Mouse (Mus musculus): ENCODE data around the gene Slc51a. TPM values are rescaled to one million over a fixed set of nuclear protein-coding genes. Genes with fewer than 3 reads are reported as not detected.

The Slc51a gene
- polyA plus RNA-seq, 1 experiment: 0.14 TPM

DNA sequence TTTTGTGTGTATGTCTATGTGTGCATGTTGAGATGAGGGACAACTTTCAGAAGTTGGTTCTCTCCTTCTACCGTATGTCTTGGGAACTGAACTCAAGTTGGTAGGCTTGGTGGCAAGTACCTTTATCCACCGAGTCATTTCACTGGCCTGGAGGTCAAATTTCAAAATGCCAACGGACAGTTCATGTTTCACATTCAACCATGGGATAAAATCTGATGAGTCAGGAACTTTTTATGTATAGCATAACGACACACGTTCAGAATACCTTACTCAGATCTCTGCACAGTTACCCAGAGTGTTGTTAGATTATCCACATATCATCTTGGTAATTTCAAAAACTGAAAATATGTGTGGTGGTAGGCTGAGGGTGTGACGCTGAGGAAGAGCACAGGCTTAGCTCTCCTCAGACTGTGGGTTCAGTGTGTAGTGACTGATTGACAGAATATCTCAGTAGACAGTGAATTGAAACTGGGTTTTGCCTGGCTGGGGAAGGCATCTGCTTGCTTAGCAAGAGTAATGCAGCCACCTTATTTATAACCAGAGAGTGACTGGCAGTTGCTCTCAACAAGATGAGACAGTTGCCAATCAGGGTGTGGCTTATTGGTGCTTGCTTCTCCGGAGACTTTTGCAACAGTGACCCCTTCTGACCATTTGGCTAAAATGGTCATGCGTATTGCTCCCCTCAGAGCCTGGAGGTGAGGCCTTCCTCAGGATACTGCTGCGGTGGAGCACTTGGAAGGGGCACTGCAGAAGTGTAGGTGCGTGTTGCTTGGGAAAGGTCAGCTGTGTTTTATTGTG, 29.9 kb downstream of the Slc51a start:
- peaks cover 7% of the 10 kb centered on the region for H3K36me3 ChIP-seq (ENCODE audit: control insufficient read depth, insufficient read depth)
- H3K27me3 ChIP-seq (ENCODE audit: control insufficient read depth, insufficient read depth, insufficient read length): no peaks in the 10 kb centered on the region
- H3K79me3 ChIP-seq (ENCODE audit: low read depth): no peaks in the 10 kb centered on the region
- no peak overlapping the region for H3K4me3 ChIP-seq (ENCODE audit: insufficient read depth, poor library complexity, severe bottlenecking)
- TF ChIP-seq MYOD1 (IDR thresholded peaks at IDR 0.05; ENCODE audit: control insufficient read depth, insufficient read length, low read depth) (no peak), CTCF (IDR thresholded peaks at IDR 0.05; ENCODE audit: control insufficient read depth, insufficient read depth, insufficient read length) (peak; percentile 8)
- H3ac ChIP-seq (ENCODE audit: control insufficient read depth, insufficient read length, low read depth): no peak overlapping the region
- H3K79me2 ChIP-seq (ENCODE audit: control insufficient read depth, insufficient read depth): no peaks in the 10 kb centered on the region

DNA sequence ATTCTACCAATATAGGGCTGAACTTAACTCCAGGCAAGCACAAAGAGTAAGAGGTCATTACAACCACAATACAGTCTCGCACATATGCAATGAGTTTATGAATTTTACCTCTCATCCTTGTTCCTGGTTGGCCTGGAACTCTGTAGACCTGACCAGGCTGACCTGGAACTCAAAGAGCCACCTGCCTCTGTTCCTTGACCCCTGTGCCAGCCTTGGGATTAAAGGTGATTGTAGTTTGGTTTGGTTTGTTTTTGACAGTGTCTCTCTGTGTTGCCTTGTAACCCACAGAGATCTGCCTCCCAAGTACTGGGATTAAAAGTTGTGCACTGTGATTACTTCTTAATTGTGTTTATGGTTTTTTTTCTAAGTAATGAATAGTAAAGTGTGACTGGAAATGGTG, 30.9 kb downstream of the Slc51a start:
- Histone ChIP-seq H3K79me3 (ENCODE audit: low read depth) (no peaks in the 10 kb centered on the region), H3K27me3 (ENCODE audit: control insufficient read depth, insufficient read depth, insufficient read length) (no peaks in the 10 kb centered on the region), H3K4me3 (ENCODE audit: insufficient read depth, poor library complexity, severe bottlenecking) (no peak overlapping the region), H3K79me2 (ENCODE audit: control insufficient read depth, insufficient read depth) (no peaks in the 10 kb centered on the region), H3K36me3 (ENCODE audit: control insufficient read depth, insufficient read depth) (peaks cover 8% of the 10 kb centered on the region), H3ac (ENCODE audit: control insufficient read depth, insufficient read length, low read depth) (no peak overlapping the region)
- no peak for TF ChIP-seq MYOD1 (IDR thresholded peaks at IDR 0.05; ENCODE audit: control insufficient read depth, insufficient read length, low read depth)
- TF ChIP-seq MAX (IDR thresholded peaks at IDR 0.05): no peak
- no peak for TF ChIP-seq FOSL1 (IDR thresholded peaks at IDR 0.05; ENCODE audit: insufficient read depth, low read length, poor library complexity, severe bottlenecking)
- TF ChIP-seq MYOG (IDR thresholded peaks at IDR 0.05; ENCODE audit: control insufficient read depth, extremely low read depth, insufficient read length): no peak
- no peak for TF ChIP-seq USF1 (IDR thresholded peaks at IDR 0.05; ENCODE audit: low read depth)
- no peak for TF ChIP-seq CTCF (IDR thresholded peaks at IDR 0.05; ENCODE audit: control insufficient read depth, insufficient read depth, insufficient read length)
- no peak for TF ChIP-seq CEBPB (IDR thresholded peaks at IDR 0.05; ENCODE audit: low read depth)

DNA sequence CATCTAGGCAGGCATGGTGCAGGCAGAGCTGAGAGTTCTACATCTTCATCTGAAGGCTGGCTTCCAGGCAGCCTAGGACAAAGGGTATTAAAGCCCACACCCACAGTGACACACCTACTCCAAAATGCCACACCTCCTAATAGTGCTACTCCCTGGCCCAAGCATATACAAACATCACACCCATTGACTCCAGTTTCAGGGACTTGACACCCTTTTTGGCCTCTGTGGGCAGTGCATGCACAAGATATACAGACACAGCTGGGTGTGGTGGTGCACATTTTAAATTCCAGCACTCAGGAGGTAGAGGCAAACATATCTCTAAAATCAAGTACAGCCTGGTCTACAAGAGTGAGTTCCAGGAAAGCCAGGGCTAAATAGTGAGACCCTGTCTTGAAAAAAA, 31.6 kb downstream of the Slc51a start:
- H3K4me3 ChIP-seq (ENCODE audit: insufficient read depth, poor library complexity, severe bottlenecking): no peak overlapping the region
- TF ChIP-seq USF1 (IDR thresholded peaks at IDR 0.05; ENCODE audit: low read depth) (no peak), MYOG (IDR thresholded peaks at IDR 0.05; ENCODE audit: control insufficient read depth, extremely low read depth, insufficient read length) (no peak), CTCF (IDR thresholded peaks at IDR 0.05; ENCODE audit: control insufficient read depth, insufficient read depth, insufficient read length) (no peak)
- no peaks in the 10 kb centered on the region for H3K79me3 ChIP-seq (ENCODE audit: low read depth)
- peaks cover 8% of the 10 kb centered on the region for H3K36me3 ChIP-seq (ENCODE audit: control insufficient read depth, insufficient read depth)
- no peaks in the 10 kb centered on the region for H3K27me3 ChIP-seq (ENCODE audit: control insufficient read depth, insufficient read depth, insufficient read length)
- no peaks in the 10 kb centered on the region for H3K79me2 ChIP-seq (ENCODE audit: control insufficient read depth, insufficient read depth)
- no peak overlapping the region for H3ac ChIP-seq (ENCODE audit: control insufficient read depth, insufficient read length, low read depth)

DNA sequence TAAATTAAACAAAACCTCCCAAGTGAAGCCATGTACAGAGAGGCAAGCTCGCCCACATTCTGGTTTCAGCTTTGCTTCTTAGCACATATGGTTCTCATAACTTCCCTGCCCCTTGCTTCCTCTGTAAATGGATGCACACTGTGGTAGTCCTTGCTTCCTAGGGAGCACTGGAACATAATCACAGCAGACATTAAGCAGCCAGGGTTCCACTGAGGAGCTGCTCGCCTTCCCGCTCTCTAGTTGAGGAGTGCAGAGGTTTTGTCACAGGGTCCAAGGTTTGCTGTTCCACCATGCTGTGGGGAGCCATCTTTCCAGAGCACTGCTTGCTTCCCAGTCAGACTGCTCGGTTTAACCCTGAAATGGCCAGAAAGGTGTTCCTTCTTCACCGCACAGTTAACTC, 33.0 kb downstream of the Slc51a start:
- no peak overlapping the region for H3K4me3 ChIP-seq (ENCODE audit: insufficient read depth, poor library complexity, severe bottlenecking)
- TF ChIP-seq MYOG (IDR thresholded peaks at IDR 0.05; ENCODE audit: control insufficient read depth, extremely low read depth, insufficient read length) (no peak), MAX (IDR thresholded peaks at IDR 0.05) (no peak), MYOD1 (IDR thresholded peaks at IDR 0.05; ENCODE audit: control insufficient read depth, insufficient read length, low read depth) (no peak), USF1 (IDR thresholded peaks at IDR 0.05; ENCODE audit: low read depth) (no peak), FOSL1 (IDR thresholded peaks at IDR 0.05; ENCODE audit: insufficient read depth, low read length, poor library complexity, severe bottlenecking) (no peak), CEBPB (IDR thresholded peaks at IDR 0.05; ENCODE audit: low read depth) (no peak), CTCF (IDR thresholded peaks at IDR 0.05; ENCODE audit: control insufficient read depth, insufficient read depth, insufficient read length) (no peak)

DNA sequence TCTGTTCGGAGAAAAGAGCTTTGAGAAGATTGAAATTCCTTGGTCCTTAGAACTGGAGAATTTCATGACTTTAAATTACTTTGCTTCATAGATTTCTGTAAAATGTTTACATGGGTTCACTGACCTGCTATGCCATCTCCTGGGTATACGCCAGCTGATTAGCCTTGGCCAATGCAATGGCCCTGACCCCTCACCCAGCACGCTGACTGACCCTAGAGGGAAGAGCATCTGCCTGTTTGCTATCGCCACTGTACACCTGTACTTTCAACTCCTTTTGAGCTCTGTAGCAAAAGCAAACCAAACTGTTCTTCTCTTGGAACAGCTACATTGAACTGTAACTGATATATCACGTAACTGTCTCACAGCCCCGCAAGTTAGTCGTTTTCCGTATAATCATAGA, 34.6 kb downstream of the Slc51a start:
- Histone ChIP-seq H3ac (ENCODE audit: control insufficient read depth, insufficient read length, low read depth) (no peak overlapping the region), H3K4me3 (ENCODE audit: insufficient read depth, poor library complexity, severe bottlenecking) (no peak overlapping the region), H3K79me2 (ENCODE audit: control insufficient read depth, insufficient read depth) (no peaks in the 10 kb centered on the region), H3K36me3 (ENCODE audit: control insufficient read depth, insufficient read depth) (peaks cover 8% of the 10 kb centered on the region), H3K79me3 (ENCODE audit: low read depth) (no peaks in the 10 kb centered on the region), H3K27me3 (ENCODE audit: control insufficient read depth, insufficient read depth, insufficient read length) (no peaks in the 10 kb centered on the region)
- no peak for TF ChIP-seq CTCF (IDR thresholded peaks at IDR 0.05; ENCODE audit: control insufficient read depth, insufficient read depth, insufficient read length)
- no peak for TF ChIP-seq FOSL1 (IDR thresholded peaks at IDR 0.05; ENCODE audit: insufficient read depth, low read length, poor library complexity, severe bottlenecking)
- no peak for TF ChIP-seq USF1 (IDR thresholded peaks at IDR 0.05; ENCODE audit: low read depth)
- TF ChIP-seq MYOG (IDR thresholded peaks at IDR 0.05; ENCODE audit: control insufficient read depth, extremely low read depth, insufficient read length): no peak
- no peak for TF ChIP-seq MAX (IDR thresholded peaks at IDR 0.05)
- no peak for TF ChIP-seq CEBPB (IDR thresholded peaks at IDR 0.05; ENCODE audit: low read depth)
- TF ChIP-seq MYOD1 (IDR thresholded peaks at IDR 0.05; ENCODE audit: control insufficient read depth, insufficient read length, low read depth): no peak

More for the DNA sequence above, 33.0 kb downstream of the Slc51a start:
- H3K79me2 ChIP-seq (ENCODE audit: control insufficient read depth, insufficient read depth): no peaks in the 10 kb centered on the region
- H3K79me3 ChIP-seq (ENCODE audit: low read depth): no peaks in the 10 kb centered on the region
- peaks cover 8% of the 10 kb centered on the region for H3K36me3 ChIP-seq (ENCODE audit: control insufficient read depth, insufficient read depth)
- H3ac ChIP-seq (ENCODE audit: control insufficient read depth, insufficient read length, low read depth): no peak overlapping the region
- H3K27me3 ChIP-seq (ENCODE audit: control insufficient read depth, insufficient read depth, insufficient read length): no peaks in the 10 kb centered on the region

DNA sequence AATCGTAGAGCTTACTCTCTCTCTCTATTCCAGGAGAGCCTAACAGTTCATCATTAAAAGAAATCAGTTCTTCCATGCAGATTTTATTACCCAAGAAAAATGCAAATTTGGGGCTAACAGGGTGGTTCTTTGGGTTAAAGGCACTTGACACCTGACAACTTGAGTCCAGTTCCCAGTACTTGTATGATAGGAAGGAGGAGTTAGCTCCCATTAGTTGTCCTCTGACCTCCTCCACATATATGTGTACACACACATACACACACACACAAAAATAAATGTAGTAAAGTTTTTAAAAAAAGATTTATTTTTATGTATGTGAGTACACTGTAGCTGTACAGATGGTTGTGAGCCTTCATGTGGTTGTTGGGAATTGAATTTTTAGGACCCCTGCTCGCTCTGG, 37.5 kb downstream of the Slc51a start:
- H3K27me3 ChIP-seq (ENCODE audit: control insufficient read depth, insufficient read depth, insufficient read length): no peaks in the 10 kb centered on the region

More for the DNA sequence above, 37.5 kb downstream of the Slc51a start:
- Histone ChIP-seq H3K4me3 (ENCODE audit: insufficient read depth, poor library complexity, severe bottlenecking) (no peak overlapping the region), H3K79me2 (ENCODE audit: control insufficient read depth, insufficient read depth) (no peaks in the 10 kb centered on the region), H3K79me3 (ENCODE audit: low read depth) (no peaks in the 10 kb centered on the region), H3K36me3 (ENCODE audit: control insufficient read depth, insufficient read depth) (peaks cover 8% of the 10 kb centered on the region), H3ac (ENCODE audit: control insufficient read depth, insufficient read length, low read depth) (no peak overlapping the region)
- no peak for TF ChIP-seq CEBPB (IDR thresholded peaks at IDR 0.05; ENCODE audit: low read depth)
- TF ChIP-seq MAX (IDR thresholded peaks at IDR 0.05): no peak
- TF ChIP-seq USF1 (IDR thresholded peaks at IDR 0.05; ENCODE audit: low read depth): no peak
- no peak for TF ChIP-seq CTCF (IDR thresholded peaks at IDR 0.05; ENCODE audit: control insufficient read depth, insufficient read depth, insufficient read length)
- TF ChIP-seq MYOD1 (IDR thresholded peaks at IDR 0.05; ENCODE audit: control insufficient read depth, insufficient read length, low read depth): no peak
- TF ChIP-seq FOSL1 (IDR thresholded peaks at IDR 0.05; ENCODE audit: insufficient read depth, low read length, poor library complexity, severe bottlenecking): no peak
- no peak for TF ChIP-seq MYOG (IDR thresholded peaks at IDR 0.05; ENCODE audit: control insufficient read depth, extremely low read depth, insufficient read length)

All from C2C12 (cell line).